Mouse (Mus musculus) left cerebral cortex, postnatal 4 days (tissue): Measurements from ENCODE around the gene Pcdh9. TPM values are rescaled to one million over a fixed set of nuclear protein-coding genes. Genes with fewer than 3 reads are reported as not detected.

ENCODE experiments used
- DNase-seq: peaks from one replicate; pipeline ENCODE4 v3.0.0-alpha.2; 2022
- intact Hi-C: fragments of 180-260 bp; cut with DNase I; formaldehyde crosslinking; loops from one replicate; pipeline ENCODE4 v1.15.1; 2025
- total RNA-seq, 2 experiments: library from RNA; stranded (reverse); gene quantifications; 2 replicates each; pipeline ENCODE4 v1.2.3; 2021

The Pcdh9 gene
- total RNA-seq, 2 experiments from 2014 or later = 177 to 178 TPM

DNA sequence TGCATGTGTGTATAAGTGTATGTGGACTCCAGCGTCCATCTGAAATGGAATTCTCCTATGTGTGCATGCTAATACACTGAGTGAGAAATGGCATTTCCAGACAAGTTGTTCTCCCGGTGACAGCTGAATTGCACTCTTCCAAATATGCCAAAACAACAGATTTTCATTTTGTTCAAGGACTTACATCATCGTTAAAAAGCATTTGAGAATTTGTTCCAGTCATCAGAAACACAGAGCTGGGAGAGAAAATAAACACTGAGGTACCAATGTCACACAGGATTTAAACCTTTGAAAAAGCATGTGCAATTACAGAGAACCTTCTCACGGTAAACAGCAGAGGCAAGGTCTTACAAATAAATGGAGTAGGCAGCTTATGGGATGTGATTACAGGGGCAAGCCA, 290.5 kb downstream of the Pcdh9 start:
- DNase-seq = no peak
- intact Hi-C loops = no loop called here

GRCm38 (mm10) chr14:93585432-93586024, 305.0 kb downstream of the Pcdh9 start:
- intact Hi-C loops = no loop called here
- no peak for DNase-seq

DNA sequence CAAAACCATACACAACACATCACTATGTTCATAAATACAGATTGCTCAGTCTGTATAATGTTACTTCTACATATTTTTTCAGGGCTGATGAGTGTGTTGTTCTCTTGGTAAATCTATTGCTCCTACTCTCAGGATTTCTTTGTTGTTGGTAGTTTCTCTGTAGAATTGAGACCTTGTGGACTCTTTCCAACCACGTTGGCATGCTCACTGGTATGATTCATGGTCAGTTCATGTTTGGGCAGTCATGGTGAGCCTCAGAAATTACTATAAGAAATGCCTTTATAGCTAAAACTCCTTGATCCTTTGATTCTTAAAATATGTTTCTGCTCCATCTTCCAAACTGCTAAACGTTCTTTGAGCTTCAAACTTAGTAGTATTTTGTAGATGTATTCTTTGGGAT, 326.1 kb downstream of the Pcdh9 start:
- intact Hi-C loops = no loop called here

DNA sequence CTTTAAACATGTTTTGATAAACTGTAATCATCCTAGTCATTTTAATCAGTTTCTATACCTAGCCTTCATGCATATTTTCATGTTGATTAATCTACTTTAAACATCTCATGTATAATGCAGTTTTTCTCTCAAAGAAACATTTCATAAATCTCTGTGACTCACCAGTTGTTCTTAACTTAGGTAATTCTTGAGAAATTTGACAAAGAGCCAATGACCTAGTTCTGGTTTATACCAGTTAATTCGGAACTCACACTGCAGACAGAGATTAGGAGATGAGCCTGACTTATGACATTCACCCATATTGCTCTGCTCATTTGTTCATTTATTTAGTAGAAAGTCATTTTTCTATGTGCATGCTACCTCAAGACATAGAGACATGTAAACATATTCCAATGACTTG, 328.9 kb downstream of the Pcdh9 start:
- DNase-seq = no peak
- intact Hi-C loops = no loop called here

More for the DNA sequence above, 326.1 kb downstream of the Pcdh9 start:
- no peak for DNase-seq

DNA sequence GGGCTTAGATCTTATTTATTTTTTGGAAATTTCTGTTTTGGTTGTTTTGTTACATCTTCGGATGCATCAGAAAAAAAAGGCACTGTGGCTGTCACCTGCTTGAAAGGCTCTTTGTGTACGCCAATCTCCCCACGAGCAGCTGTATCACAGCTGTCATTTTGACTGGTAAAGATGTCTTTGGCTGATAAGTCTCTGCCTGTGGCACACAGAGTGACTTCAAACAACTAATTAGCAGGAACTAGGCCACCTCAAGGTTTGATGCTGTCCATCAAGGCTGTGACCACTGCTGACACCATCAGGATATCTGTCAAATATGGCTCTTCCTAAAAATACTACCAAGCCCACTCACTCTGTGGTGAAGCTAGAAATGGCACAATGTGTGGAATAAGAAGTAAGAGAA, 336.7 kb downstream of the Pcdh9 start:
- DNase-seq = no peak
- intact Hi-C loops = no loop called here

DNA sequence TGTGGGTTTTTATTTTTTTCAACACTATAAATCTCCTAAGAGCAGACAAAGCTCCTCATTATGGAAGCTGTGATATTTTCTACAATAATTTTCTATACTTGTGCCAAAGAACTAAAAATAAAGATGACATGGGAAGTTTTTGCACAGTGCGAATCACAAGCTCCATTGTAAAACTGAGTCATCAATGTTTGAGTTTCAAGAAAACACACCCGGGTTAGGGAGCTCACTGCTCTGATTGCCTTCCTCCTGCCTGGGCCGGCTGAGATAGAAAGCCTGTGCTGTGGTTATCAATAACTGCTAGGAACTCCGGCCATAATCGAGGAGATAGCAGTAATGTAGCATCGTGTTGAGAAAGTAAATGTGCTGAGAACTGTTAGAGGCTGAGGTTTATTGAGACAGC, 344.9 kb downstream of the Pcdh9 start:
- DNase-seq = no peak
- intact Hi-C loops = no loop called here

DNA sequence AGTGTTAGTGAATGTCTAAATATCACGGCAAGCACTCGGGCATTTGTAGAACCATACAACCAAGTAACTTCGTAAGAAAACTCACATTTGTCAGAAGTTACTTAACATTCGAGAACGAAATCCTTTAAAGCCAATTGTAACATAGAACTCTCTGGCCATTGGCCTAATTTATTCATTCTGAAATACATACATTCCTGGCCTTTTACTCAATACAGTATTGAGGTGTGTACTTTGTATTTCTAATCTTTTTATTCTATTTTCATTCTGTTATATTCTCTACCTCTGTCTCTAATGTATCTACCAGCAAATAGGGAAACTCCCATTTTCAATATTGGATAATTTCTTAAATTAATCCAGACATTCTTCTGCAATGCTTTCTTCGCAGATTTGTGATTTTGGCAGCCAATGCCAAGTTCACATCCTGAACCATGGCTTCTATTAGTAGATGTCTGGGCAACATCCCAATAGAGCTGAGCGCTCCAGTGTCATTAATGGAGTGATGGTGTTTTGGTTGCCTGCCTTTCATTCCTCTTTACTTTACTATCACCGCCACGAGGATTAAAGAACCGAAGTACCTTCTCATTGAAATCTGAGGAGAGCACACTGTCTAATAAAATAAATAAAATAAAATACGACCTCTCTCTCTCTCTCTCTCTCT, 346.4 kb downstream of the Pcdh9 start:
- peak; percentile 37 for DNase-seq
- intact Hi-C loops = loop anchor here (5.0 kb wide), 1 partner anchor 343 kb away; no protein-coding TSS in a partner anchor

GRCm38 (mm10) chr14:93543561-93543960, 346.9 kb downstream of the Pcdh9 start:
- DNase-seq = peak; percentile 46
- intact Hi-C loops = loop anchor here (5.0 kb wide), 1 partner anchor 344 kb away; no protein-coding TSS in a partner anchor

- no peak for DNase-seq
- intact Hi-C loops = no loop called here
Measured at GRCm38 (mm10) chr14:93534928-93535327, 355.6 kb downstream of the Pcdh9 start.

DNA sequence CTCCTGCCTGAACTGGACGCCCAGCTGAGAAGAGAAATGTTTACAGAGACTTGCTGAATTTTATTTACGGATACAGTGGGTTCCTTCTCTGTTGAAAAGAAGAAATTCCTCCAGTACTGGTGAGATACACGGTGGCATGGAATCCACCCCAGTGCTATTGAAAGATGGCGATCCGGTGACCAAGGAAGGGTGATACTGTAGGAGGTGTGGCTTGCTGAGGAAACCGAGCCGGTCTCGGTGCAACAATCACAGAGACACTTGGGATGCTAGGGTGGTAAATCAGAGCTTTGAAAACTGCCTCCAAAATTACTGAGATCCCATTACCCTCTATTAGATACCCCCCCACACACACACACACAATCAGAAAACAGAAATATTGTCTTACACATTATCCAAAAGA, 367.0 kb downstream of the Pcdh9 start:
- DNase-seq = no peak
- intact Hi-C loops = no loop called here

DNA sequence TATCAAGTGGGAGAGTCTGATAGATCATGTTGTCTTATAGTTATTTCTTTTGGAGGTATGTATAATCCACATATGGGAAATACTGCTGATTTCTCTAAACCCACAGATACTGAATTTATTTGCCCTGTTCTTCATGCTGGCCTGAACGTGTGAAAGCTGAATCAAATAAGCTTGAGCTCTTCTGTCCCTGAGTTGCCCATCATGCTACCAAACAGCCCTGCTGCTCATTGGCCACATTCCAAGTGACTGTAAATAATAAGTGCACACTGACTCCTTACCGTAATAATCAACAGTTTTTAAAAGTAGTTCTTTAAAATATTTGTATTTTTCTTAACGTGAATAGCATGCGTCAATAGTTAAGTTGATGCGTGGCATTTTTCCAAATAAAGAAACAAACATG, 370.3 kb downstream of the Pcdh9 start:
- intact Hi-C loops = no loop called here
- no peak for DNase-seq

DNA sequence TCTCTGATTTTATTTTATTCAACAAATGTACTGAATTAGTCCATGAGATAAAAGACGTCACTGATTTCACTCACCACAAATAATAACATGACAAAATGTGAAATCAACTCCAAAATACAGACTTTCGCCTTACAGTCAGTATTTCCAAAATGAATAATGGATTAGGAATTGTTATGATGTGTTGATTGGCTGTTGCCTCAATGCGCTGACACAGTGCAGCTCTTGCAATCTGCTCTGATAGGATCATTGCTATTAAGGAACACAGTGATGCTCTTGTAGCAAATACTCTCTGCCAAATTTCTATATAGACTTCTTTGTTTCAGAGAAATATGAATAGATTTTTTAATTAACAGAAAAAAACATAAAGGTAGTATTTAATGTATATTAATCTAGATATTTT, 373.8 kb downstream of the Pcdh9 start:
- no peak for DNase-seq
- intact Hi-C loops = no loop called here

- intact Hi-C loops = no loop called here
- DNase-seq = no peak
Measured at GRCm38 (mm10) chr14:93506107-93506506, 384.4 kb downstream of the Pcdh9 start.

DNA sequence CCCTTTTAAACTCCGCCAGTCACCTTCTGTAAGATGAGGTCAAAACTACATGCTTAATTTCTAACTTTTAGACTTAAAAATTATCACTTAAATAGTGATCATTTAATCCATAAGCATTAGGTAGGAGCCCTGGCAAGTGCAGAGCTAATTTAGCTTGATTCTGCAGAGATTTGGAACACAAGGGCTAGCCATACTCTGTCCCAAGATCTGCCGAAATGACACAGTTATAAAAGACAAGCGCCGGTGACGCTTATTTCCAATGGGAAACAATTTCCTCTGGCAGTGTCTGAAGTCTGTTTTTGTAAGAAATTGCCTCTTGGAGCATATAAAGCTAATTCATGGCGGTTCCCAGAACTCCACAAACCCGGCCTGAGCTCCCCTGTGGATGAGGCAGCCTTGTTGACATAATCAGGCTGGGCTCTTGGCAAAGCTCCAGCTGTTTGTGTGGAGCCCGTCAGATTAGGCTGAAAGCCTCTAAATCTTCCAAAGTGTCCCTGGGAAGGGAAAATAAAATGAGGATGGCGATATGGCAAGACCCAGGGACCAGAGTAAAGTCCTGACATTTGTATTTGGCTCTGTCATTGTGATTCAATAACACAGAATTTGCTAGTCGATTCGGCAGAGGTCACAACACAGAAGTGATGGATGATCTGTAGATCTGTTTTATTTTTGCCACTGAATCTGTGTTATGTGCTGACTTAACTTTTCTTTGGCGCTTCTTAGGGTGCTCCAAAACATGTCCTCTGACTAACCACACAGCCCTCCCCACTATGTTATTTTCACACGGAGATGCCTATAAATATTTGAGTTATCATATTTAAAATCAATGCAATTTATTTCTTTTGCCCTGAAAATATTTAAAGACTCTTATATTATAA, 391.4 kb downstream of the Pcdh9 start:
- intact Hi-C loops = no loop called here

GRCm38 (mm10) chr14:93474991-93475390, 415.5 kb downstream of the Pcdh9 start:
- DNase-seq = peak; percentile 78
- intact Hi-C loops = no loop called here

More for the DNA sequence above, 391.4 kb downstream of the Pcdh9 start:
- peak; percentile 94 for DNase-seq

DNA sequence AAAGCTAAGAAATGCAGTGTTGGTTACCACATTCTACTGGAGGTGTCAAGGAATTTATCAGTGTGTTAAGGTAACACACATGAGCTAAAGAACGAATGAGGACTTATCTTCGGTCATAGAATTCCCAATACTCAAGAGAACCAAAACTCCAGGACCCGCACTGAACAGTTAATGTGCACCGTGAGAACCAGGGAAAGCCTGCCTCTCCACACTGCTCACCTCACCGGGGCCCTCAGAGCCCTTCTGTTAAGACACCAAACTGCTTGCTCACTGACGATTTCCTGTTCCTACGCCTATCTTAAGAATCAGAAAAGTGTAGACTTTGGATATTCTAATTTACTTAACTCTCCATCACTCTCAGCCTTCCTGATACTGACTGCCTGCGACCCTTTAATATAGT, 418.0 kb downstream of the Pcdh9 start:
- no peak for DNase-seq
- intact Hi-C loops = no loop called here

- DNase-seq = no peak
- intact Hi-C loops = no loop called here
Measured at GRCm38 (mm10) chr14:93463360-93463892, 427.1 kb downstream of the Pcdh9 start.

GRCm38 (mm10) chr14:93450930-93451665, 439.4 kb downstream of the Pcdh9 start:
- intact Hi-C loops = no loop called here
- DNase-seq = no peak

DNA sequence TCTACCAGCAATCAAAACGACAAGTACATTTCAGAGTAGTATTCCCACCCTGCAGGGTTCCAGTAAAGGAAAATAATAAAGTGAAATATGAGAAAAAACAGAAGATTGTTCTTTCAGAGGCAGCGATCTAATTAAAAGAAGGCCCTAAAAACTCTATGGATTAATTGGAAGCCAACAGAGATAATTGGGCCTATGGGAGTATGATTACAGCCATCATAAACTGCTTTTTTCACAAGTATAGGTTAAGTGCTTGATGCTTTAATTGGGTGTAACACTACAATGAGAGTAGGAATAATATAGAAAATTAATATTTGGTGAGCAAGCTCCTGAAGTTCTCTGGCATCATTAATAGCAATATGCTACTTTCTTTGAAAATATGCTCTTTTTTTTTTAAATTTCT, 448.6 kb downstream of the Pcdh9 start:
- DNase-seq = no peak
- intact Hi-C loops = no loop called here

GRCm38 (mm10) chr14:93437226-93437625, 453.3 kb downstream of the Pcdh9 start:
- DNase-seq = no peak
- intact Hi-C loops = no loop called here

DNA sequence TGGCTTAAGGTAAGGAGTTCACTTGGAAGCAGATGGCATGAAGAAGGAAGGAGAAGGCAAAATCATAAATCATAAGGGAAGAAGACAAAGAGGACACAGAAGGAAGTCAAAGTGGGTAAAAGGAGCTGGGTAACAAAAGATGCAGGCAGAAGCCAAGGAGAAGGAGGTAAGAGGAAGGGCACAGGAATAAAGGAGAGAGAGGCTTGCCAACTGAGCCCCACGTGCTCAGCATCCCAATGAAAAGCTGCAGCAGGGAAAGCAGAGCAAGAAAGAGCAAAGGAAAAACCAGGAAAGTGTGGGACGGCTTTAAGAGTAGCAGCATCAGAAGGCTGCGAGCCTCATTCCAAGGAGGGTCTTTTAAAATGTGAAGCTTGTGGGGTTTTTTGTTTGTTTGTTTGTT, 473.7 kb downstream of the Pcdh9 start:
- DNase-seq = peak; percentile 48
- intact Hi-C loops = no loop called here
